Mouse (Mus musculus) liver, embryonic 15.5 days (tissue): ENCODE results near the gene Mex3a. TPM values are rescaled to one million over a fixed set of nuclear protein-coding genes. Genes with fewer than 3 reads are reported as not detected.
A peak's percentile ranks its signal among the peaks of the same experiment; 100 is the strongest.

Experiments used
- ATAC-seq: fragments of 200-750 bp; cut with Nextera tagmentation; 2 replicates; pipeline ENCODE4 v1.8.0; 2017; ENCODE audit warnings: moderate number of reproducible peaks, mild to moderate bottlenecking, moderate library complexity; ENCODE audit not compliant: insufficient read depth
- H3K27ac ChIP-seq: fragments of 300-500 bp; sonication (generic); replicated peaks from 2 replicates; pipeline ENCODE4 v1.5.1; 2015; ENCODE audit warnings: mild to moderate bottlenecking, inconsistent platforms
- H3K27me3 ChIP-seq: fragments of 300-500 bp; sonication (generic); 2 replicates; pipeline ENCODE4 v1.6.1; 2015; ENCODE audit warnings: mild to moderate bottlenecking, inconsistent platforms
- H3K36me3 ChIP-seq: fragments of 300-500 bp; sonication (generic); replicated peaks from 2 replicates; pipeline ENCODE4 v1.6.1; 2015; ENCODE audit warnings: moderate library complexity, mild to moderate bottlenecking, inconsistent platforms
- H3K4me1 ChIP-seq: fragments of 300-500 bp; sonication (generic); replicated peaks from 2 replicates; pipeline ENCODE4 v1.6.1; 2015; ENCODE audit warnings: inconsistent platforms
- H3K4me2 ChIP-seq: fragments of 300-500 bp; sonication (generic); 2 replicates; pipeline ENCODE4 v1.6.1; 2015; ENCODE audit warnings: moderate library complexity, mild to moderate bottlenecking, inconsistent platforms
- H3K4me3 ChIP-seq: fragments of 300-500 bp; sonication (generic); replicated peaks from 2 replicates; pipeline ENCODE4 v1.5.1; 2015; ENCODE audit warnings: mild to moderate bottlenecking, inconsistent platforms
- H3K9ac ChIP-seq: fragments of 300-500 bp; sonication (generic); 2 replicates; pipeline ENCODE4 v1.6.1; 2015; ENCODE audit warnings: moderate library complexity, mild to moderate bottlenecking, inconsistent platforms
- H3K9me3 ChIP-seq: fragments of 300-500 bp; sonication (generic); replicated peaks from 2 replicates; pipeline ENCODE4 v1.6.1; 2016; ENCODE audit warnings: inconsistent platforms
- WGBS: fragments of 180-500 bp; shearing (Covaris S2); methylation state at CpG from one replicate; pipeline ENCODE4 v1.1.7; 2015; ENCODE audit warnings: mixed read lengths; ENCODE audit not compliant: insufficient replicate concordance; 5-methylcytosine and 5-hydroxymethylcytosine counted together
- polyA plus RNA-seq: library from polyadenylated mRNA; unstranded; fragments of >200 nt; fragmentation: Nextera tagmentation; extraction: Ambion mirVana; gene quantifications from 2 replicates; pipeline ENCODE4 v1.2.1, GENCODE M21; 2015

Mex3a gene
- polyA plus RNA-seq, 1 experiment from 2014 or later = 0.60 TPM

DNA sequence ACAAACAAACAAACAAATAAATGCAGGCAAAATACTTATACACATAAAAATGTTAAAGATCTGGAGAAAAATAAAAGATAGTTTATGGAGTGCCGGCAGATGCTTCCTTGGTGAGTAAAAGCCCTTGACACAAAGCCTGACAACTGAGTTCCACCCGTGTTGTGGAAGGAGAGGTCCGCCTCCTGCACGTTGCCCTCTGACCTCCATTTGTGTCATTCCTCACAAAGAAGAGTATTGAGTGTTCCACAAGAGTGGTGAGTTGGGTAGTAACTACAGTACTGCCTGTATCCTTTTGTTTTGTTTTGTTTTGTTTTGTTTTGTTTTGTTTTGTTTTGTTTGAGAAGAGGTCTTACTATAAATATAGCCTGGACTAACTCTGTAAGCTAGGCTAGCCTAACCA lies 32.6 kb upstream of the Mex3a start:
- Histone ChIP-seq H3K4me1 (peaks cover 93% of the 10 kb centered on the region), H3K4me2 (peak overlapping the region; percentile 96), H3K36me3 (peaks cover 39% of the 10 kb centered on the region), H3K4me3 (peak overlapping the region; percentile 96; the same call in 1 of the 2 replicates), H3K27ac (peak overlapping the region; percentile 88), H3K27me3 (no peaks in the 10 kb centered on the region), H3K9me3 (no peaks in the 10 kb centered on the region), H3K9ac (no peak overlapping the region)
- ATAC-seq = no peak
- WGBS = 84% methylated on average over 4 of the region's 4 CpGs

DNA sequence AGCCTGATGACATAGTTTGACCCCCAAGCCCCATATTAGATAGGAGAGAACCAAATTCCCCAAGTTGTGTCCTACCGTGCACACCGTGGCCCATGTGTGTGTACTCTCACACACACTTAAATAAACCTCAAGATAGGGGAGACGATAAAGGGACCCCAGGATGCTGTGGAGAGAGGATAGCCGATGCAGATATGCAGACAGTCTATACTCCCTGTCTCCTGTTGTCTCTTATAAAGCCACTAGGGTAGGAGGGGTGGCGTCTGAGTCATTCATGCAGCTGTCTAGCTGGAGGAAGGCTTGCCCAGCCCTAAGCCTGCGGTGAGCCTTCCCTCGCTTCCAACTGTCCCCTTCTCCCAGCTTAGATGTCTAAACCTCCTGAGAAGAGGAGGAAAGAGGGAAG lies 32.1 kb upstream of the Mex3a start:
- no peaks in the 10 kb centered on the region for H3K27me3 ChIP-seq
- no peaks in the 10 kb centered on the region for H3K9me3 ChIP-seq
- WGBS = 38% methylated on average over 7 of the region's 7 CpGs
- peak overlapping the region; percentile 96; the same call in 1 of the 2 replicates for H3K9ac ChIP-seq
- ATAC-seq = no peak
- peaks cover 88% of the 10 kb centered on the region for H3K4me1 ChIP-seq
- H3K4me2 ChIP-seq = peak overlapping the region; percentile 96
- peak overlapping the region; percentile 88 for H3K27ac ChIP-seq
- peak overlapping the region; percentile 96 for H3K4me3 ChIP-seq
- peaks cover 39% of the 10 kb centered on the region for H3K36me3 ChIP-seq

DNA sequence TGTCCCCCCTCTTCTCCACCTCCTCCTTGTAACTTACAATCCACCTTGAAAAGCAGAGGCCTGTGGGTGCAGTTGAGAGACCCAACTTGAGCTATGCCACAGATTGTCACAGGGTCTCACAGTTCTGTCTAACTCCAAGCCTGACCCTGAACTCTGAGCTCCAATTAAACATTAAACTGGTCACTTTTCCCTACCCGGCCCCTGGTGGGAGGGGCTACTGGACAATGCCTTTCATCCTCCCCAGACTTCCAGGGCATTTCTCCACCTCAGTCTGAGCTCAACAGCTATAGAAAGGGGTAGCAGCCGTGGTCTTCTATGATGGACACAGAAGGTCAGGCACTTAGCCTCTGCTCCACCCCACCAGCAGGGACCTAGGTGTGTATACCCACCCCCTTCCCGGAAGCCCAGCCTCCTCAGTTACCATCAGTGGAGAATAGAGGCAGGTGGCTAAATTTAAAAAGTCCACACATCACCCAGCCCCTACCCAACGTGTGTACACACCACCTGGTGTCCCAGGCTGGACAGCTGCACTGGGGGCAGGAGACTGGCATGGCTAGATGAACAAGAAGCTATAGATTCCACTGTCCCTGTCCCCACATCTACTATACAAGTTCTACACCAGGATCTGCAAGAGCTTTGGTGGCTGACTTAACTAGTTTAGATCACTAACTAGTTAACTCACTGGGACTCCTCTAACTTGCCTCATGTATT lies 31.4 kb upstream of the Mex3a start:
- H3K9ac ChIP-seq = peak overlapping the region; percentile 96
- ATAC-seq = no peak
- H3K27ac ChIP-seq = peak overlapping the region; percentile 88

DNA sequence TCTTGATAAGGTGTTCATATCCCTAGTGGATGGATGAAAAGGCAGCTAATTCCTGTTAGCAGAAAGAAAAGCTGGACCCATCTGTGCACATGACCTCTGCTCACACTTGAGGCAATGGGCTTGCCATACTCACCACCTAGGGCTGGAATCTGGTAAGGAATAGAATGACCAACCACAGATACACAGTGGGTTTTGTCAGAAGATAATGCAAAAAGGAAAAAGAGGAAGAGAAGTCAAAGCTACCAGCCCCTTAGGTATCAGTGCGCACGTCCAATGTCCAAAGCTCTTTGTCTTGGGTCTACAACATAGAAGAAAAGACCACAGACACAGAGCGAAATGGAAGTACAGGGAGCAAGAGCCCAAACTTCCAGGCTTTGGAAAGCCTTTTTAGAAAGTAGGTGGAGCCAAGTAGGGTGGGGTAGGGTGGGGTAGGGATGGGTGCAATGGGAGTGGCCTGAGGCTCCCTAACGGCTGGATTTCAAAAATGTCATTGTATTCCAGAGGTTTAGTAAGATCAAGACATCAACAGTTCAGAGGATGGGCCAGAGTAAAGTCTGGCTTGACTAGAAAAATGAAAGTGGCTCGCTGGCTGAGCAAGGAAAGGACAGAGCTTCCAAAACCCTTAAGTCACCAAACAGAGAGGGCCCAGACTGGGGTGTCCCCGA lies 30.7 kb upstream of the Mex3a start:
- Histone ChIP-seq H3K4me3 (peak overlapping the region; percentile 96), H3K9ac (peak overlapping the region; percentile 96), H3K4me1 (peaks cover 83% of the 10 kb centered on the region), H3K27ac (peak overlapping the region; percentile 88), H3K36me3 (peaks cover 30% of the 10 kb centered on the region), H3K9me3 (no peaks in the 10 kb centered on the region), H3K4me2 (peak overlapping the region; percentile 96), H3K27me3 (0 out of 2 replicates have a peak, but pooled peaks cover 5% of the 10 kb centered on the region)
- peak; percentile 38 for ATAC-seq
- WGBS = 23% methylated on average over 6 of the region's 6 CpGs

More for the DNA sequence above, 31.4 kb upstream of the Mex3a start:
- 48% methylated on average over 4 of the region's 4 CpGs for WGBS
- Histone ChIP-seq H3K36me3 (peaks cover 37% of the 10 kb centered on the region), H3K4me2 (peak overlapping the region; percentile 96), H3K4me1 (peaks cover 86% of the 10 kb centered on the region), H3K27me3 (0 out of 2 replicates have a peak, but pooled peaks cover 5% of the 10 kb centered on the region), H3K9me3 (no peaks in the 10 kb centered on the region), H3K4me3 (peak overlapping the region; percentile 96)

DNA sequence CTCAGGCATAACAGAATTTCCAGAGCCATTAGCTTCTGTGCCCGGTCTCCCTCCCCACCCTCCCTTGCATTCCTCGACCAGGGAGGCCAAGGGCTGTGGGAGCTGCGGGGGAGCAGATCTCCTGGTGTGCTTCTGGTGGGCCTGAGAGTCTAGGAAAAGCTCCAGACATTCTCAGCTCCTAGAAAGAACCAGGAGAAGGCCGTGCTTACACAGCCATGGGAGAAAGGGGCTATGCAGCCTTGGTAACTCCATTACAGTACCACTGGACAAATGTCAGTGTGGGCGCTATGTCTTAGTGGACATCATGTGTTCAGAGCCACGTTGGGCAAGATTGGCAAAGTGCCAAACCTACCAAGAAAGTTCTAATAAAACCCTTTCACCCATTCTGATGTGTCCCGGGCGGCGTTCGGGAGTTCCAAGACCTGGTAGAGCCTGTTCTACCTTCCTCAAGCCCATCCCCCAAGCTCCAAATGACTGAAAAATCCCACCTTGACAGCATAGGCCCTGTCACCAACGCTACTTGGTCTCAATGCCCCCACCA lies 30.1 kb upstream of the Mex3a start:
- 28% methylated on average over 11 of the region's 11 CpGs for WGBS
- ATAC-seq = no peak
- H3K4me2 ChIP-seq = peak overlapping the region; percentile 96
- H3K9me3 ChIP-seq = no peaks in the 10 kb centered on the region
- peak overlapping the region; percentile 96 for H3K9ac ChIP-seq
- peak overlapping the region; percentile 96 for H3K4me3 ChIP-seq
- H3K27me3 ChIP-seq = 0 out of 2 replicates have a peak, but pooled peaks cover 5% of the 10 kb centered on the region
- peak overlapping the region; percentile 88 for H3K27ac ChIP-seq
- H3K36me3 ChIP-seq = peaks cover 29% of the 10 kb centered on the region
- peaks cover 79% of the 10 kb centered on the region for H3K4me1 ChIP-seq

DNA sequence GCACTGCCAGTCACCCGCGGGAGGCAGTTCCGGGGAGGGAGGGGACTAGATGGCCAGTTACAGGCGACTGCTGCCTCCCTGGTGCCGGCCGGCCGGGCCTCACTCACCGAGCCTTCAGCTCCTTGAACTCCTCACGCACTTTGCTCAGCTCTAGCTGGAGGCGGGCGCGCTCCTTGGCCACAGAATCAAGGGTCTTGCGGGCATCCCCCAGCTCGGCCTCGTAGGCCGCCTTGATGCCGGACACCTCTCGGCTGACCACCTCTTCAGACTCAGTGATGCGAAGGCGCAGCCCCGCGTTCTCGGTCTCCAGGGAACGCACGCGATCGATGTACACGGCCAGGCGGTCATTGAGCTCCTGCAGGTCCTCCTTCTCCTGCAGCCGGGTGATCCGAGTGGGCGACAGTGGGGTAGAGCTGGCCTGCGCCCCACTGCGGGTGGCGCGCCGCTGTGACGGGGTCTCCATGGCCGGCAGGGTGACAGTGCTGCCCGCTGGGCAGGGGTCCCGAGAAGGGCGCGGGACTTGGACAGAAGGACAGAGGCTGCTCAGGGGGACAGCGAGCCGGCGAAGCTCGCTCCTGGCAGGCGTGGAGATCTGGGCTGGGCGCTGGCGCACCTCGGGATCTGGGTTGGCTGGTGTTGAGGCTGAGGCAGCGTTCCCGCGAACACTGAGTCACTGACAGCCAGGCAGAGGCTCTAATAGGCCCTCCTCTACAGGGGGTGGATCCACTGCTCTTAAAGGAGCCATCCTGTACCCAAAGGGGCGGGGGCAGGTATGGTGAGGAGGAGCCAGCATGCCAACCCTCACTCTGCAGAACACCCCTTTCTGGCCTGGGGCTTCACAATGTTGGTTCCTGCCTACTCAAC lies 29.3 kb upstream of the Mex3a start:
- Histone ChIP-seq H3K4me3 (peak overlapping the region; percentile 96), H3K36me3 (peaks cover 23% of the 10 kb centered on the region), H3K9ac (peak overlapping the region; percentile 96), H3K9me3 (no peaks in the 10 kb centered on the region), H3K4me1 (peaks cover 76% of the 10 kb centered on the region), H3K27ac (peak overlapping the region; percentile 88), H3K4me2 (peak overlapping the region; percentile 96), H3K27me3 (0 out of 2 replicates have a peak, but pooled peaks cover 5% of the 10 kb centered on the region)
- WGBS = 2% methylated on average over 55 of the region's 55 CpGs
- peak; percentile 91 for ATAC-seq

DNA sequence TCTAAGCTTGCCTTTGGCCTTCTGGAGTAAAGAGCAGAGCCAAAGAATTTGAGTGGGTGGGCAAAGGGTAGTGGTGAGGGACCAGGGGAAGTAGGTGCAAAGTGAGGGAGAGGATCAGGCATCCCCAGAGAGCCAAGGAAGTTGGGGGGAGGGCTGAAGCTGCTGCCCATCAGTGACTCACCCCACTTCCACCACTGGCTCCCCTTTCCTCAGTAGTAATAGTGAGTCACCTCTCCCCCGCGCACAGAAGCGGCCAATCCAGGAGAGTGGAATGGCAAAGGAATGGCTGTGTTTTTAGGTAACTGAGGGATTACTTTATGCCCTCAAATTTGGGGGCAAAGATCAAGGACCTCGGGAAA lies 28.7 kb upstream of the Mex3a start:
- H3K9ac ChIP-seq = peak overlapping the region; percentile 96; the same call in 1 of the 2 replicates
- no peak for ATAC-seq
- 35% methylated on average over 4 of the region's 4 CpGs for WGBS
- 0 out of 2 replicates have a peak, but pooled peaks cover 5% of the 10 kb centered on the region for H3K27me3 ChIP-seq
- peak overlapping the region; percentile 96 for H3K4me2 ChIP-seq
- peak overlapping the region; percentile 88 for H3K27ac ChIP-seq
- H3K9me3 ChIP-seq = no peaks in the 10 kb centered on the region
- H3K4me3 ChIP-seq = peak overlapping the region; percentile 96
- peaks cover 17% of the 10 kb centered on the region for H3K36me3 ChIP-seq
- H3K4me1 ChIP-seq = peaks cover 72% of the 10 kb centered on the region

DNA sequence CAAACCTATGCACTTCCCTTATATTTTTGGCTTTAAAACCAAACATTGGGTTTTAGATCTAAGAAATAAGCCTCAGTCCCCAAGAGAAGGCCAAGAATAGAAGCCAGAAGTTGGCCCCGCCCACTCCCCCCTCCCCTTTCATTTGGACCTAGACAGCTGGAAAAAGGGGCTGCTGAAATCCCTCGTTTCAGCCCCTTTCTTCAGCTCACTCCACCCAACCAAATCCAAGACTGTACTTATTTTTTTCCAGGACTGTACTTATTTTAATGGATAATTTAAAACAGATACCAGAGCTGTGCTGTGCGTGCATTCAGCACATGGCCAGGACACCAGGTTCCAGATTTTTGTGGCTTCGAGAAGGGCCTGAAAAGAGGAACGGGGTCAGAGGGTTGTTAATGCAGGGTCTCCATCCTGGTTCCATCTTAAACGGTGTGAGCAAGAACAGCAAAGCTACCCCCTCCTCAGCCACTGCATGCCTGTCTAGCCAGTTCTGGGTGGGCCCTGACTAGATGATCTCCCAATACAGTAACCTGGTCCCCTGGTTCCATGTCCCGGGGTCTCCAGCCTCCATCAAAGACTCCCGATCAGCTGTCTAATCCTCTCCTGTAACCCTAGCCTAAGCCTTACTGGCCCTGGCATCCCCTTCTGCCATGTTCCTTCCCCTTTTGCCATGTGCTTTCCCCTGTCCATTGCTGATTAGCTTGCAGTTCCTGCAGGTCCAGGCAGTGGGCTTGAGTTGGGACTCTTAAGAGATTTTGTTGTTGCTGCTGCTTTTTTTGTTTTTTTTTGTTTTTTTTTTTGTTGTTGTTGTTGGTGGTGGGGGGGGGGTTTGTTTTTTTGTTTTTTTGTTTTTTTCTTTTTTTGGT lies 28.1 kb upstream of the Mex3a start:
- H3K9ac ChIP-seq = no peak overlapping the region
- 41% methylated on average over 8 of the region's 8 CpGs for WGBS
- H3K9me3 ChIP-seq = no peaks in the 10 kb centered on the region
- H3K27me3 ChIP-seq = 0 out of 2 replicates have a peak, but pooled peaks cover 5% of the 10 kb centered on the region
- peaks cover 10% of the 10 kb centered on the region for H3K36me3 ChIP-seq
- H3K27ac ChIP-seq = peak overlapping the region; percentile 88; the same call in 1 of the 2 replicates
- H3K4me1 ChIP-seq = peaks cover 67% of the 10 kb centered on the region
- no peak for ATAC-seq
- no peak overlapping the region for H3K4me3 ChIP-seq
- H3K4me2 ChIP-seq = peak overlapping the region; percentile 96; the same call in 1 of the 2 replicates

DNA sequence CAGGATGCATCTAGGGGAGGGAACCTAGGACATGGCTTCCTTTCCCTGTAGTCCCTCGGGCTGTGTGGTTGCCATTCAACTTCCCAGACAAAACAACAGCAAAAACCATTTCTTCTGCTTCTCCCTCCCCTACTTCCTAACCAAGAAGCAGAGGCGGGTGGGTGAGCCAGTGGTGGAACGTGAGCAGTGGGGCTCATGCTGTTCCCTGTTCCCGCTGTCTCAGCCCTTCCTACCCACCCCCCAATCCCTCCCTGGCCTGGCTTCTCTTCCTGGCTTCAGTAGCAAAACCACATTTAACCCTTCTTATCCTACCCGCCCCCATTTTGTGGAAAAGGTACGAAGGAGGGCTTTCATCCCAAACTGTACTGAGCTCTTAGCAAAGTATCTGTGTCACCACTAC lies 27.1 kb upstream of the Mex3a start:
- peaks cover 68% of the 10 kb centered on the region for H3K4me1 ChIP-seq
- no peak overlapping the region for H3K4me3 ChIP-seq
- 67% methylated on average over 6 of the region's 6 CpGs for WGBS
- no peaks in the 10 kb centered on the region for H3K9me3 ChIP-seq
- no peak overlapping the region for H3K9ac ChIP-seq
- H3K4me2 ChIP-seq = no peak overlapping the region
- 0 out of 2 replicates have a peak, but pooled peaks cover 5% of the 10 kb centered on the region for H3K27me3 ChIP-seq
- no peak overlapping the region for H3K27ac ChIP-seq
- ATAC-seq = no peak
- H3K36me3 ChIP-seq = peaks cover 2% of the 10 kb centered on the region; the same call in 1 of the 2 replicates

DNA sequence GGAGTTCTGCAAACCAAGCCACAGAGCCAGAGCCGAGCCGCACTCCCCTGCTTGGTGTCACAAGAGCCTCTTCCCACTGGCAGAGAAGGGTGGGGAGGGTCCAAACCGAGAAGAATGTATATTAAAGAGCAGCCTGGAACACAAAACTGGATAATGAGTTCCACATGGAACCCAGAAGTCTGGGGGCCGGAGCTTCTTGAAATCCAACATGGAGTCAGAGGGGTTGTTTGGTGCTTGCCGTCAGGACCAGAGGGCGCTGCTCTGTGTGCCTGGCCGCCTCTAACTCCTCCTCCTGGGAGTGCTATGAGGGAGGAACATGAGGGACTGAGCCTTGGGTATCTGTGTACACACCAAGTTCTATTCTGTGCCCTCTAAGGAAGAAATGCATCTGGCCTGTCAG lies 26.4 kb upstream of the Mex3a start:
- Histone ChIP-seq H3K27ac (no peak overlapping the region; the same call in 1 of the 2 replicates), H3K36me3 (no peaks in the 10 kb centered on the region), H3K4me2 (no peak overlapping the region), H3K9me3 (no peaks in the 10 kb centered on the region), H3K27me3 (0 out of 2 replicates have a peak, but pooled peaks cover 5% of the 10 kb centered on the region), H3K4me3 (no peak overlapping the region), H3K4me1 (peaks cover 68% of the 10 kb centered on the region), H3K9ac (no peak overlapping the region)
- 54% methylated on average over 7 of the region's 7 CpGs for WGBS
- ATAC-seq = no peak
